Mouse (Mus musculus) frontal cortex, adult 2 months (tissue): Measurements from ENCODE around the gene Dnhd1. TPM values are rescaled to one million over a fixed set of nuclear protein-coding genes. Genes with fewer than 3 reads are reported as not detected.
"Not testable (repeated sequence)": the region's sequence is repeated elsewhere in the genome, so short reads cannot be mapped to it uniquely, and the experiment has no call there.

Experiments
- DNase-seq, 2 experiments: peaks; one replicate each; pipeline ENCODE4 v3.0.0; 2022; ENCODE audit warnings: low spot score in 1 of 2; ENCODE audit errors: extremely low spot score in 1 of 2
- polyA plus RNA-seq: library from polyadenylated mRNA; depleted of rRNA; stranded (reverse); fragments of >200 nt; gene quantifications from 2 replicates; pipeline ENCODE4 v1.2.3, GENCODE M21; 2012

Dnhd1 gene
- polyA plus RNA-seq, 1 experiment, result 11.5 TPM

- no peak for DNase-seq
These were observed 87.0 kb downstream of the Dnhd1 start for GRCm38 (mm10) chr7:105737648-105738047.

GRCm38 (mm10) chr7:105738286-105738685, 87.7 kb downstream of the Dnhd1 start:
- no peak for DNase-seq

- DNase-seq, result no peak
These were observed 88.3 kb downstream of the Dnhd1 start for GRCm38 (mm10) chr7:105738948-105739347.

- no peak for DNase-seq
These were observed 89.6 kb downstream of the Dnhd1 start for GRCm38 (mm10) chr7:105740089-105740795.

GRCm38 (mm10) chr7:105740851-105741250, 90.2 kb downstream of the Dnhd1 start:
- no peak for DNase-seq

GRCm38 (mm10) chr7:105741978-105742377, 91.4 kb downstream of the Dnhd1 start:
- no peak for DNase-seq

- DNase-seq, result not testable (repeated sequence)
These were observed 92.0 kb downstream of the Dnhd1 start for GRCm38 (mm10) chr7:105742539-105743215.

GRCm38 (mm10) chr7:105743246-105743925, 92.8 kb downstream of the Dnhd1 start:
- DNase-seq, result not testable (repeated sequence)

- DNase-seq, result peak; percentile 77 to 89
These were observed 93.4 kb downstream of the Dnhd1 start, which contains the start of gene Taf10 for GRCm38 (mm10) chr7:105743926-105744590. TSS of gene Taf10 (minus strand) at chr7:105744361.

GRCm38 (mm10) chr7:105747776-105748175, 97.1 kb downstream of the Dnhd1 start:
- no peak for DNase-seq

- DNase-seq, result peak; percentile 96 to 97
These were observed 101.1 kb downstream of the Dnhd1 start, which contains the start of gene Tpp1 for GRCm38 (mm10) chr7:105751491-105752433. TSS of gene Tpp1 (minus strand) at chr7:105752235.

- DNase-seq, result no peak
These were observed 102.1 kb downstream of the Dnhd1 start for GRCm38 (mm10) chr7:105752716-105753115.

GRCm38 (mm10) chr7:105753281-105753680, 102.7 kb downstream of the Dnhd1 start:
- DNase-seq, result no peak

GRCm38 (mm10) chr7:105761813-105762484, 111.3 kb downstream of the Dnhd1 start:
- DNase-seq, result no peak

- no peak for DNase-seq
These were observed 112.1 kb downstream of the Dnhd1 start for GRCm38 (mm10) chr7:105762517-105763270.

- no peak for DNase-seq
These were observed 113.7 kb downstream of the Dnhd1 start for GRCm38 (mm10) chr7:105764331-105764730.

GRCm38 (mm10) chr7:105767729-105768165, 117.1 kb downstream of the Dnhd1 start:
- no peak for DNase-seq

- DNase-seq, result no peak
These were observed 119.3 kb downstream of the Dnhd1 start for GRCm38 (mm10) chr7:105769959-105770358.
